Mouse (Mus musculus) bone marrow macrophage, adult 2 months (primary cell): ENCODE data around the gene Ttll3.

Experiments used
- CTCF ChIP-seq: IDR thresholded peaks from 2 replicates; pipeline ENCODE4 v1.5.1; 2012; ENCODE audit warnings: low read depth, mild to moderate bottlenecking, low read length, moderate library complexity
- POLR2A ChIP-seq: IDR thresholded peaks from 2 replicates; pipeline ENCODE4 v1.6.1; 2012; ENCODE audit warnings: mild to moderate bottlenecking, low read depth, low read length, borderline replicate concordance

DNA sequence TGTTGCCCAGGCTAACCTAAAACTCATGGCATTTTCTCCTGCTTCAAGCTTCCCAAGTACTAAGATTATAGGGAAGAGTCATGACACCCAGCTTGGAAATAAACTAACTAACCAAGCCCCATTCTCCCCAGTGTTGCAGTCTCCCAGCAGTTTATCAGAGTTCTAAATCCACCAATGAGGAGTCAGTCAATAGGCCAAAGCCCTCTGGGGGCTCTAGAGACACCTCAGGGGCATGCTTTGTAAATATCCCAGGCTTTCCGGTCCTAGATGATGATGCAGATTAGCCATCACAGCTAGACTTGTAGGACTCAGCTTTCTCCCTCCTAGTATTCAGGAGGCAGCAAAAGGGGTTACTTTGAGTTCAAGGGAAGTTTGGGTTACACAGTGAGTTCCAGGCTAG lies 20.9 kb downstream of the Ttll3 start:
- TF ChIP-seq POLR2A (no peak), CTCF (no peak)
